ENCODE assay signal across 10 mouse cellular contexts in genomic region chr16:37617695-37618094, GRCm38 (mm10). TPM values are rescaled to one million over a fixed set of nuclear protein-coding genes. Genes with fewer than 3 reads are reported as not detected.
DNase-seq lines count a peak whose midpoint lies in the region; ATAC-seq lines count a peak whose summit lies in the region.
"Had no signal": no experiment of that assay in that cellular context is flagged by ENCODE, and none has a peak within 500 bp of the region (broad histone marks: within the 10 kb centered on the region; RNA-seq: fewer than 3 reads in every experiment).

No protein-coding gene starts in this region.

- H3K27me3 ChIP-seq in hindbrain, embryonic 10.5 days (ENCODE audit: insufficient read depth, poor library complexity, severe bottlenecking): no peaks in the 10 kb centered on the region
- H3K27me3 ChIP-seq in hindbrain, embryonic 13.5 days: no peaks in the 10 kb centered on the region
- no peaks in the 10 kb centered on the region for H3K27me3 ChIP-seq in forebrain, embryonic 14.5 days (replicated peaks; ENCODE audit: control insufficient read depth, insufficient read depth, low read length)
- H3K27me3 ChIP-seq in neural tube, embryonic 14.5 days (ENCODE audit: control insufficient read depth, insufficient read depth, low read length): no peaks in the 10 kb centered on the region
- H3K27me3 ChIP-seq: embryonic facial prominence, embryonic 15.5 days had no signal

- no peak overlapping the region for H3K4me2 ChIP-seq in hindbrain, embryonic 13.5 days
- no peak overlapping the region for H3K4me2 ChIP-seq in forebrain, embryonic 14.5 days (ENCODE audit: low read length)
- no peak overlapping the region for H3K4me2 ChIP-seq in neural tube, embryonic 14.5 days (ENCODE audit: low read depth, low read length)
- H3K4me2 ChIP-seq: embryonic facial prominence, embryonic 15.5 days had no signal

- H3K36me3 ChIP-seq in hindbrain, embryonic 10.5 days: no peaks in the 10 kb centered on the region
- no peaks in the 10 kb centered on the region for H3K36me3 ChIP-seq in hindbrain, embryonic 13.5 days
- no peaks in the 10 kb centered on the region for H3K36me3 ChIP-seq in forebrain, embryonic 14.5 days (ENCODE audit: control insufficient read depth, insufficient read depth, low read length)
- H3K36me3 ChIP-seq in neural tube, embryonic 14.5 days (ENCODE audit: control insufficient read depth, insufficient read depth, low read length): no peaks in the 10 kb centered on the region
- H3K36me3 ChIP-seq: embryonic facial prominence, embryonic 15.5 days had no signal

- WGBS in hindbrain, embryonic 10.5 days: 27% methylated on average over 3 of the region's 3 CpGs
- WGBS in hindbrain, embryonic 13.5 days: 20% methylated on average over 3 of the region's 3 CpGs
- 32% methylated on average over 3 of the region's 3 CpGs for WGBS in forebrain, embryonic 14.5 days
- 35% methylated on average over 3 of the region's 3 CpGs for WGBS in neural tube, embryonic 14.5 days

- peak overlapping the region; percentile 46; the same call in 1 of the 2 replicates for H3K27ac ChIP-seq in hindbrain, embryonic 10.5 days
- H3K27ac ChIP-seq in hindbrain, embryonic 13.5 days: no peak overlapping the region; the same call in 1 of the 2 replicates
- no peak overlapping the region for H3K27ac ChIP-seq in forebrain, embryonic 14.5 days (ENCODE audit: low read depth, low read length)
- peak overlapping the region; percentile 52; the same call in 1 of the 2 replicates for H3K27ac ChIP-seq in neural tube, embryonic 14.5 days (ENCODE audit: low read depth, low read length)
- H3K27ac ChIP-seq: embryonic facial prominence, embryonic 15.5 days; macrophage had no signal

- peak; percentile 15 for DNase-seq in hindbrain, embryonic 10.5 days (ENCODE audit: low spot score)
- DNase-seq in forebrain, embryonic 14.5 days (ENCODE audit: low spot score): no peak
- peak; percentile 55 to 63 for DNase-seq in layer of hippocampus, postnatal 10 days (ENCODE audit: low spot score in 2 of 2)
- no peak for DNase-seq in urinary bladder, adult 2 months (ENCODE audit: low spot score)
- DNase-seq in thymus, postnatal 10 days (ENCODE audit: low spot score in 2 of 2): no peak
- DNase-seq in adrenal gland, postnatal 4 days (ENCODE audit: low spot score in 2 of 2): no peak

- H3K4me3 ChIP-seq in hindbrain, embryonic 10.5 days: no peak overlapping the region
- no peak overlapping the region for H3K4me3 ChIP-seq in hindbrain, embryonic 13.5 days
- no peak overlapping the region for H3K4me3 ChIP-seq in forebrain, embryonic 14.5 days (ENCODE audit: low read depth, low read length)
- H3K4me3 ChIP-seq in neural tube, embryonic 14.5 days (ENCODE audit: low read depth, low read length): no peak overlapping the region
- H3K4me3 ChIP-seq: embryonic facial prominence, embryonic 15.5 days had no signal

- no peaks in the 10 kb centered on the region for H3K9me3 ChIP-seq in hindbrain, embryonic 10.5 days
- H3K9me3 ChIP-seq in hindbrain, embryonic 13.5 days: no peaks in the 10 kb centered on the region
- no peaks in the 10 kb centered on the region for H3K9me3 ChIP-seq in forebrain, embryonic 14.5 days (replicated peaks; ENCODE audit: control insufficient read depth, low read length)
- no peaks in the 10 kb centered on the region for H3K9me3 ChIP-seq in neural tube, embryonic 14.5 days (ENCODE audit: control insufficient read depth, low read length)
- H3K9me3 ChIP-seq: embryonic facial prominence, embryonic 15.5 days had no signal

- ATAC-seq in hindbrain, embryonic 13.5 days (ENCODE audit: low FRiP score): no peak
- ATAC-seq in forebrain, embryonic 14.5 days: peak; percentile 40; the same call in 1 of the 2 replicates
- no peak; the same call in 1 of the 2 replicates for ATAC-seq in neural tube, embryonic 14.5 days (ENCODE audit: low read depth)

- H3K4me1 ChIP-seq in hindbrain, embryonic 10.5 days (replicated peaks): peaks cover 8% of the 10 kb centered on the region
- H3K4me1 ChIP-seq in hindbrain, embryonic 13.5 days (replicated peaks): peaks cover 13% of the 10 kb centered on the region
- no peaks in the 10 kb centered on the region for H3K4me1 ChIP-seq in forebrain, embryonic 14.5 days (ENCODE audit: control insufficient read depth, insufficient read depth, low read length)
- H3K4me1 ChIP-seq in neural tube, embryonic 14.5 days (ENCODE audit: control insufficient read depth, insufficient read depth, low read length): peaks cover 5% of the 10 kb centered on the region
- H3K4me1 ChIP-seq: embryonic facial prominence, embryonic 15.5 days had no signal

- H3K9ac ChIP-seq in hindbrain, embryonic 13.5 days: no peak overlapping the region
- H3K9ac ChIP-seq in forebrain, embryonic 14.5 days (ENCODE audit: low read length): no peak overlapping the region
- H3K9ac ChIP-seq in neural tube, embryonic 14.5 days (replicated peaks; ENCODE audit: low read depth, low read length): no peak overlapping the region
- H3K9ac ChIP-seq: embryonic facial prominence, embryonic 15.5 days had no signal

RNA-seq across cellular contexts. Expression of gene Ndufb4, which starts 36.6 kb away (rescaled TPM):
- 47.6 and 54.3 TPM in 2 replicates for polyA plus RNA-seq in hindbrain, embryonic 10.5 days (2016; fragmentation: Nextera tagmentation; extraction: Ambion mirVana)
- 63.0 and 67.1 TPM in 2 replicates for polyA plus RNA-seq in hindbrain, embryonic 13.5 days (2015; fragmentation: Nextera tagmentation; extraction: Ambion mirVana)
- 66.3 and 71.1 TPM in 2 replicates for polyA plus RNA-seq in forebrain, embryonic 14.5 days (2014; fragmentation: Nextera tagmentation; extraction: Ambion mirVana)
- total RNA-seq in layer of hippocampus, postnatal 10 days (2021): 10 to 100 TPM; 52.8 to 88.1 TPM
- polyA plus RNA-seq in neural tube, embryonic 14.5 days (2014; fragmentation: Nextera tagmentation; extraction: Ambion mirVana): 69.3 and 73.0 TPM in 2 replicates
- polyA plus RNA-seq in urinary bladder, adult 2 months (2012; rRNA removed): 46.2 and 52.4 TPM in 2 replicates
- total RNA-seq in adrenal gland, postnatal 4 days (2021): 100 to 1,000 TPM; 108 to 117 TPM

RNA-seq across cellular contexts. Expression of gene Hgd, which starts 37.7 kb away (rescaled TPM):
- 0.12 TPM in 1 of 2 replicates, not detected in the other for polyA plus RNA-seq in hindbrain, embryonic 10.5 days (2016; fragmentation: Nextera tagmentation; extraction: Ambion mirVana)
- polyA plus RNA-seq in hindbrain, embryonic 13.5 days (2015; fragmentation: Nextera tagmentation; extraction: Ambion mirVana): 0.22 TPM in 1 of 2 replicates, not detected in the other
- not detected in 2 replicates for polyA plus RNA-seq in forebrain, embryonic 14.5 days (2014; fragmentation: Nextera tagmentation; extraction: Ambion mirVana)
- total RNA-seq in layer of hippocampus, postnatal 10 days (2021): under 1 TPM in 1 of 2 experiments, not detected in 1; 0.31 TPM
- polyA plus RNA-seq in neural tube, embryonic 14.5 days (2014; fragmentation: Nextera tagmentation; extraction: Ambion mirVana): not detected in 2 replicates
- polyA plus RNA-seq in urinary bladder, adult 2 months (2012; rRNA removed): 0.19 and 0.51 TPM in 2 replicates
- 10 to 100 TPM in 1 of 2 experiments, 1 to 10 TPM in 1; 4.0 to 16.9 TPM for total RNA-seq in adrenal gland, postnatal 4 days (2021)
- polyA plus RNA-seq: embryonic facial prominence, embryonic 15.5 days; macrophage had no signal

Comparison
In these comparisons a context has a peak if more than half of its experiments do, and no peak if none do; other contexts are left out.
1. H3K27ac ChIP-seq: peak in hindbrain, embryonic 10.5 days (single experiment) and neural tube, embryonic 14.5 days (single experiment); none in hindbrain, embryonic 13.5 days (single experiment) and forebrain, embryonic 14.5 days (single experiment).
2. DNase-seq: peak in hindbrain, embryonic 10.5 days (single experiment) and layer of hippocampus, postnatal 10 days (2 of 2); none in forebrain, embryonic 14.5 days (single experiment), urinary bladder, adult 2 months (single experiment), thymus, postnatal 10 days (0 of 2) and adrenal gland, postnatal 4 days (0 of 2).